Mouse (Mus musculus) cerebellum, postnatal 4 days (tissue): ENCODE measurements around the gene Defa31.
"Not testable (repeated sequence)": the region's sequence is repeated elsewhere in the genome, so short reads cannot be mapped to it uniquely, and the experiment has no call there.

Experiments used
- DNase-seq, 2 experiments: peaks; one replicate each; pipeline ENCODE4 v3.0.0; 2022; ENCODE audit warnings: low spot score in 2 of 2, mixed read lengths in 1 of 2

The Defa31 gene

DNA sequence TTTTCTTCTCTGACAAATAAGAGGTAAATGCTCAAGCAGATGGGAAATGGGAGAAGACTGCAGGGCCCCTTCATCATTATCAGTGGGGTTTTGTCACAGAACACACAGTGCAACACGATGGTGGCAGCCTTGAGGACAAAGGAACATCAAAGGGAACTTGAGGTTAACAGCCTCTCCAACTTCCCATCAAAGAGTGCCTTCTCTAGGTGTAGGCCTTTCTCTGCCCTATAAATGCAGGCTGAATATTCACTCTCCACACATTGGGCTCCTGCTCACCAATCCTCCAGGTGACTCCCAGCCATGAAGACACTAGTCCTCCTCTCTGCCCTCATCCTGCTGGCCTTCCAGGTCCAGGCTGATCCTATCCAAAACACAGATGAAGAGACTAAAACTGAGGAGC lies at the start of gene Defa31:
Gene Defa31 (plus strand): TSS at position 301 of the 400 bp plus-strand sequence.
- DNase-seq = not testable (repeated sequence)

- DNase-seq = not testable (repeated sequence)
Measured at GRCm38 (mm10) chr8:21161977-21162376, 29.4 kb upstream of the Defa31 start, which contains the start of gene Defa22. Defa22 (plus strand) TSS chr8:21162277.

DNA sequence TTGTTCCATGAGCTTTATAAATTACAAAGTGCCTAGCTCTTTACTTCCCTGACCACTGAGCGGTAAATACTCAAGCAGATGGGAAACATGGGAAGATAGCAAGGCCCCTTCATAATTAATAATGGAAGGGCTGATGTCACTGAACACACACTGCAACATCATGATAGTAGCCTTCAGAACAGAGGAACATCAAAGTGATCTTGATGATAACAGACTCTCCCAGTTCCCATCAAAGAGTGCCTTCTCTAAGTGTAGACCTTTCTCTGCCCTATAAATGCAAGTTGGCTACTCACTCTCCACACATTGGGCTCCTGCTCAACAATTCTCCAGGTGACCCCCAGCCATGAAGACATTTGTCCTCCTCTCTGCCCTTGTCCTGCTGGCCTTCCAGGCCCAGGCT lies 9.8 kb downstream of the Defa31 start, which contains the start of gene Gm15293:
Gene Gm15293 (plus strand): TSS at position 301 of the 400 bp plus-strand sequence.
- DNase-seq = not testable (repeated sequence)
